Mouse (Mus musculus) liver, embryonic 15.5 days (tissue): ENCODE measurements around the gene Smim13. TPM values are rescaled to one million over a fixed set of nuclear protein-coding genes. Genes with fewer than 3 reads are reported as not detected.
A peak's percentile ranks its signal among the peaks of the same experiment; 100 is the strongest.

Experiments
- ATAC-seq: fragments of 200-750 bp; cut with Nextera tagmentation; 2 replicates; pipeline ENCODE4 v1.8.0; 2017; ENCODE audit warnings: moderate number of reproducible peaks, mild to moderate bottlenecking, moderate library complexity; ENCODE audit not compliant: insufficient read depth
- H3K27ac ChIP-seq: fragments of 300-500 bp; sonication (generic); replicated peaks from 2 replicates; pipeline ENCODE4 v1.5.1; 2015; ENCODE audit warnings: mild to moderate bottlenecking, inconsistent platforms
- H3K27me3 ChIP-seq: fragments of 300-500 bp; sonication (generic); 2 replicates; pipeline ENCODE4 v1.6.1; 2015; ENCODE audit warnings: mild to moderate bottlenecking, inconsistent platforms
- H3K36me3 ChIP-seq: fragments of 300-500 bp; sonication (generic); replicated peaks from 2 replicates; pipeline ENCODE4 v1.6.1; 2015; ENCODE audit warnings: moderate library complexity, mild to moderate bottlenecking, inconsistent platforms
- H3K4me1 ChIP-seq: fragments of 300-500 bp; sonication (generic); replicated peaks from 2 replicates; pipeline ENCODE4 v1.6.1; 2015; ENCODE audit warnings: inconsistent platforms
- H3K4me2 ChIP-seq: fragments of 300-500 bp; sonication (generic); 2 replicates; pipeline ENCODE4 v1.6.1; 2015; ENCODE audit warnings: moderate library complexity, mild to moderate bottlenecking, inconsistent platforms
- H3K4me3 ChIP-seq: fragments of 300-500 bp; sonication (generic); replicated peaks from 2 replicates; pipeline ENCODE4 v1.5.1; 2015; ENCODE audit warnings: mild to moderate bottlenecking, inconsistent platforms
- H3K9ac ChIP-seq: fragments of 300-500 bp; sonication (generic); 2 replicates; pipeline ENCODE4 v1.6.1; 2015; ENCODE audit warnings: moderate library complexity, mild to moderate bottlenecking, inconsistent platforms
- H3K9me3 ChIP-seq: fragments of 300-500 bp; sonication (generic); replicated peaks from 2 replicates; pipeline ENCODE4 v1.6.1; 2016; ENCODE audit warnings: inconsistent platforms
- WGBS: fragments of 180-500 bp; shearing (Covaris S2); methylation state at CpG from one replicate; pipeline ENCODE4 v1.1.7; 2015; ENCODE audit warnings: mixed read lengths; ENCODE audit not compliant: insufficient replicate concordance; 5-methylcytosine and 5-hydroxymethylcytosine counted together
- polyA plus RNA-seq: library from polyadenylated mRNA; unstranded; fragments of >200 nt; fragmentation: Nextera tagmentation; extraction: Ambion mirVana; gene quantifications from 2 replicates; pipeline ENCODE4 v1.2.1, GENCODE M21; 2015

Gene Smim13
- polyA plus RNA-seq, 1 experiment from 2014 or later, result 4.1 TPM

DNA sequence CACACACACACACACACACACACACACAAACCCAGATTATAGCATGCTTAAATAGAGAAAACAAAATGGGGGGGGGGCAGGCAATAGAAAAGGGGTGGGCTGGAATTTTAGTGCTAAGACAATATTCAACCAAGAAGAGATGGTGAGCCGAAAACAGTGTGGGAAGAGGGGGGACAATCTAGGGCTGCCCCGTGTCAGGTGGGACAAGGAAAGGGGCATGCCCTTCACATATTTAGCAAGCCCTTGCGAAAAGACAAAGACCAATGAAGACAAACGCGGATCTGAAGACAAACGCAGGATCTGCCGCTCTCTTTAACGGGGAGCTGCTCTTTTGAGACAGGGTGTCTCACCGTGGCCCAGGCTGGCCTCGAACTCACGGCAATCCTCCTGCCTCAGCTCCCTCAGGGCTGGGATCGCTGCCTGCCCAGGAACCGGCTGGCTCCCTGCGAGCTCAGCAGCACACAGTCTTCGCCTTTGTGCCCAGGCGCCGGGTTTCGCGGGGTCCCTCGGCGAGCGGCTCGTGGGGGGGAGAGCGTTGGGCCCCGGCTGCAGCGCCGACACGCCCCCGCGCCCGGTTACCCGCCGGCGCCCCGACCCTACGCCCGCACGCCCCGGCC, 29.8 kb upstream of the Smim13 start:
- ATAC-seq, result peak; percentile 5; the same call in 1 of the 2 replicates
- Histone ChIP-seq H3K4me2 (peak overlapping the region; percentile 72), H3K27me3 (peaks cover 23% of the 10 kb centered on the region), H3K9ac (peak overlapping the region; percentile 50), H3K27ac (no peak overlapping the region; the same call in 1 of the 2 replicates), H3K4me1 (peaks cover 10% of the 10 kb centered on the region; the same call in 1 of the 2 replicates), H3K9me3 (no peaks in the 10 kb centered on the region), H3K4me3 (peak overlapping the region; percentile 60), H3K36me3 (no peaks in the 10 kb centered on the region)
- WGBS, result 6% methylated on average over 39 of the region's 39 CpGs

DNA sequence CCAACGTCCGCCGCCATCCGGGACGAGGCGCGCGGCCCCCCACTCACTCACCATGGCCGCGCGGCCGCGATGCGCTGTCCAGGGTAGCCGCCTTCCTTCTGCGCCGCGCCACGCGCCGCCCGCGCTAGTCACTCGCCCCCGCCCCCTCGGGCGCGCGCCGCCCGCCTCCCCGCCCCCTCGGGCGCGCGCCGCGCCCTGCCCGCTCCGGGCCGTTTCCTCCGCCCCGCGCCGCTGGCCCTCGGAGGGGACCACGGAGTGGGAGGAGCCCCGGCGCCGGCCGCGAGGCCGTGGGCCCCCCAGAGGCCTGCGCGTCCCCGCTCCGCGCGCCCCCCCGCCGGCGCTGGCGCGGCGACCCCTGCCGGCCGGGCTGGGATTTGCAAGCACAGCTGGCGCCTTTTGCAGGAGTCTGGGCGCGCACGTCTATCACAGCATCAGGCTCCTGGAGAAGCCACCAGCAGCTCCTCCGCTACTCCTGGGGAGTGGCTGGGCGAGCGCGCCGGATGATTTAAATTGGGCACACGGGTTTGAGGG, 29.3 kb upstream of the Smim13 start, which contains the start of gene Elovl2:
Gene Elovl2 (minus strand): TSS at position 102 of the 531 bp plus-strand sequence.
- Histone ChIP-seq H3K27me3 (peaks cover 23% of the 10 kb centered on the region), H3K4me2 (peak within 1 kb of the TSS; percentile 72), H3K9ac (peak within 1 kb of the TSS; percentile 50), H3K4me1 (peaks cover 10% of the 10 kb centered on the region; the same call in 1 of the 2 replicates), H3K36me3 (no peaks in the 10 kb centered on the region), H3K4me3 (peak within 1 kb of the TSS; percentile 60), H3K27ac (no peak within 1 kb of the TSS; the same call in 1 of the 2 replicates), H3K9me3 (no peaks in the 10 kb centered on the region)
- peak; percentile 84 for ATAC-seq
- 2% methylated on average over 76 of the region's 77 CpGs for WGBS

DNA sequence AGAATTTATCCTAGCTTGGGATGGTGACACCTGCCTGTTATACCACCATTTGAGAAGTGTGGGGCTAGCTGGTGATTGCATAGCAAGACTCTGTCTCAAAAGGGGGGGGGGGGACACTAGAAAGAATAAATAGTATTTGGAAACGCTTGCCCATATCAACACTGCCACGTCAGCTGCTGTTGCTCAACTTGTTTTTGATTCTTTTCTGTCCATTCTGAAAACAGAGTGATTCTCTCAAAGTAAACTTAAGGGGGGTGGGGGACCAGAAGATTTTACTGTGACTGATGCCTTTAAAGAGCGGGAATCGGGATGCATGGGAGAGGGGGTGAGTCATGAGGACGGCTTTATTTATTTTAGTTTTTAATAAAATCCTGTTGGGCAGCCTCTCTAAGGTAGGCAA, 23.1 kb upstream of the Smim13 start:
- Histone ChIP-seq H3K4me2 (no peak overlapping the region), H3K27ac (no peak overlapping the region)
- WGBS, result 48% methylated on average over 5 of the region's 5 CpGs

DNA sequence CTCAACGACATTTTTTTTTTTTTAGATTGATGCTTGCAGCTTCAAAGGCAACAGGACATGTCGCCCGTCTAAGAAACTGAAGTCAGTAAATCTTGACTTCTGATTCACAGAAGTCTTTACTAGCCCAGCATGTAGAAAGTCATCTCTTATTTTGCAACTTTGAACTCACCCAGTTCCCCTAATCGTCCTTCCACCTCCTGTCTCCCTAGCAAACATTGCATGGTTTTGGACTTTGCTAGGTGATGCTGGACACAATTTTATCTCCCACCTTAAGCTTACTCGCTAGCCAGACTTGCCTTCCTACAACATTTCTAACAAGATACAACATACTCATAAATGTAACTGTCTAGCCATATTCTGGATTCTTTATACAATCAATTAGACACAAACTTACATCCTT, 21.6 kb upstream of the Smim13 start:
- ATAC-seq, result no peak
- Histone ChIP-seq H3K36me3 (no peaks in the 10 kb centered on the region), H3K9ac (no peak overlapping the region), H3K27me3 (no peaks in the 10 kb centered on the region), H3K9me3 (no peaks in the 10 kb centered on the region), H3K4me1 (no peaks in the 10 kb centered on the region), H3K27ac (no peak overlapping the region), H3K4me2 (no peak overlapping the region), H3K4me3 (no peak overlapping the region)
- 52% methylated on average over 5 of the region's 5 CpGs for WGBS

More for the DNA sequence above, 23.1 kb upstream of the Smim13 start:
- Histone ChIP-seq H3K9me3 (no peaks in the 10 kb centered on the region), H3K4me3 (no peak overlapping the region), H3K36me3 (no peaks in the 10 kb centered on the region), H3K27me3 (no peaks in the 10 kb centered on the region), H3K4me1 (no peaks in the 10 kb centered on the region), H3K9ac (no peak overlapping the region)
- no peak for ATAC-seq

DNA sequence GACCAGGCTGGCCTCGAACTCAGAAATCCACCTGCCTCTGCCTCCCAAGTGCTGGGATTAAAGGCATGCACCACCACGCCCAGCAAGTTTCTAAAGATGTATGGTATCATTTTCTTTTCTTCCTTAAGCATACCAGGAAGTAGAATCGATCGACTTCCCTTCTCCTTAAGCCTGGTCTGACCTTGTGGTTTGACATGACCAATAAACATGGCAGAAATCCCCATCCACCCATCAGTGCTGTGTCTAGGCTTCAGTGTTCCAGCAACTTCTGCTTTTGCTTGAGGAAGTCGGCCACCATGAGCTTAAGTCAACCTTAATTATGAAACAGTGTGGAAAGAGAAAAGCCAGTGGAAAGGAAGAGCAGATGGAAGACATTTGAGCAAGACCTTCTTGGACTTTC, 19.4 kb upstream of the Smim13 start:
- ATAC-seq, result no peak
- no peaks in the 10 kb centered on the region for H3K27me3 ChIP-seq
- H3K9ac ChIP-seq, result no peak overlapping the region
- H3K4me1 ChIP-seq, result peaks cover 7% of the 10 kb centered on the region
- H3K4me3 ChIP-seq, result no peak overlapping the region
- H3K36me3 ChIP-seq, result no peaks in the 10 kb centered on the region
- no peaks in the 10 kb centered on the region for H3K9me3 ChIP-seq
- WGBS, result 27% methylated on average over 5 of the region's 5 CpGs
- H3K27ac ChIP-seq, result no peak overlapping the region
- H3K4me2 ChIP-seq, result no peak overlapping the region

DNA sequence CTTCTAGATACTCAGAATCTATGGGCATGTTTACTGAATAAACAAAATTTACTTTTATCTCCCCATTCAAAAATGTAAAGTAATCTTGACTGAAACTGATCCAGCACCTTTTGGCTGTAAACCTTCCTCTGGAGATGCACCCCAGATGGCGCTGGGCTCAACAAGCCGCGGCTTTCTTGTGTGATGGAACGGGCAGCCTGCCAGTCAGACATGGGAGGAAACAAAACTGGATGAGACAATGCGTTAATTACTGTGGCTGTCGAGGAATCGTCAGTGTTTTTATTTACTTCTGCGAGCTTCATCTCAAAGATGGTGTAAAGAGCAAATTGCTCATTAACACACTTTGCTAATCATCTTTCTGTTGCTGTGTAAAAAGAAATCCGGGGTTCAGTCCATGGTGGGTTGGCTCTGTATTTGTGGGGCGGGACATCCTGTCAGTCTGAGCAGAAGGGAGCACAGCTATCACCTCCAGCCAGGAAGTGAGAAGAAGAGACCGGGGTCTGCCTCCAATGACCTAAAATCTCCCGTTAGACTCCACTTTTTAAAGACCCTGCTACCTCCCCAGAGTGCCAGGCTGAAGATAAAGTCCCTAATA, 18.2 kb upstream of the Smim13 start:
- Histone ChIP-seq H3K27ac (no peak overlapping the region), H3K4me3 (no peak overlapping the region), H3K4me1 (peaks cover 7% of the 10 kb centered on the region), H3K4me2 (no peak overlapping the region), H3K9me3 (no peaks in the 10 kb centered on the region), H3K36me3 (no peaks in the 10 kb centered on the region), H3K27me3 (no peaks in the 10 kb centered on the region), H3K9ac (no peak overlapping the region)
- ATAC-seq, result no peak
- WGBS, result 73% methylated on average over 12 of the region's 12 CpGs

DNA sequence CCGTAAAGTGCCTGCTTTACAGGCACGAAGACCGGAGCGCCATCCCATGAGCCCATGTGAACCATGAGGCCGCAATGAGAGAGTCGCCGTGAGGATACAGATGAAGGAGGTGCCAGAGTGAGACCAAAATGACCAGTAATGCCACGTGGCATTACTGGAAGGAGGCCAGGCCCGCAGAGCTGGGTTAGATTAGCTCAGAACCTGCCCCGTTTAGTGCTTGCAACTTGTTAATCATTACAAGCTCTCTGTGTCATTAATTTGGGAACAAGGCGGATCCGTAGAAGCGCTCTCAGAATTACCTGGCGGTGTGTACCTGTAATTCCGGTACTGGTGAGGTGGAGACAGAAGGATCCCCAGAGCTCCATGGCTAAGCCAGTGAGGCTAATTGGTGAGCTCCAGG, 17.4 kb upstream of the Smim13 start:
- Histone ChIP-seq H3K4me2 (no peak overlapping the region), H3K4me3 (no peak overlapping the region), H3K4me1 (peaks cover 7% of the 10 kb centered on the region), H3K27ac (no peak overlapping the region), H3K36me3 (no peaks in the 10 kb centered on the region), H3K9me3 (no peaks in the 10 kb centered on the region), H3K9ac (no peak overlapping the region), H3K27me3 (no peaks in the 10 kb centered on the region)
- WGBS, result 79% methylated on average over 15 of the region's 15 CpGs
- no peak for ATAC-seq

DNA sequence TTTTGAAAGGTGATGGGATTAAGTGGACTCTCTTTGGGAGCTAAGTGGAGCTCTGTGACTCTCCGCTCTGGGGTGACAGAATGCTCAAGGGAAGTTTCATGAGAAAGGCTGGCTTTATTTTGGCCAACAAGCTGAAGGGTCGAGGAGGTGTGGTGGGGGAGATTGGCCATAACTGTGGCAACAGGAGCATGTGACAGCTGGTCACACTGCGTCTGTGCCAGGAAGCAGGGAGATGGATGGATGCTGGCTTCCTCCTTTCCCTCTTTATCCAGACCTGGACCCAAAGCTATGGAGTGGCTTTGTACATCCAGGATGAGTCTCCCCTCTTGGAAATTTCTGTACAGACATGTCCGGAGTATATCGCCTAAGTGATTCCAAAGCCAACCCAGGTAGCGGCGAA, 16.4 kb upstream of the Smim13 start:
- Histone ChIP-seq H3K4me2 (no peak overlapping the region), H3K27ac (no peak overlapping the region), H3K9ac (no peak overlapping the region), H3K4me3 (no peak overlapping the region), H3K9me3 (no peaks in the 10 kb centered on the region), H3K36me3 (no peaks in the 10 kb centered on the region), H3K27me3 (no peaks in the 10 kb centered on the region), H3K4me1 (peaks cover 7% of the 10 kb centered on the region)
- ATAC-seq, result no peak
- WGBS, result 63% methylated on average over 7 of the region's 7 CpGs

DNA sequence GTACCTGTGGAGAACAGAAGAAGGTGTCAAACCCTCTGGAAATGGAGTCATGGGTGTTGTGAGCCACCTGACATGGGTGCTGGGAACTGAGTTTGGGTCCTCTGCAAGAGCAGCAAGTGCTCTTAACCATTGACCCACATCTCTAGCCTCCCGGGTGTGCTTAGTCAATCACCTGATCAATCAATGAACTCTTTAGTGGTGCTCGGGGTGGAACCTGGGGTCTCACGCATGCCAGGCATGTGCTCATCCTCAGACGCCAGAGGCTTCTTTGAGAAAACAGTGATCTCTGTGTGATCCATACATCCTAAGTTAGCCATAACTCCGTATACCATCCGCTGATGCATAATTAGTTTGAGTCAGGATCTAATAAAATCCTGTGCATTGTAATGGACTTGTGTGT, 14.5 kb upstream of the Smim13 start:
- no peak overlapping the region for H3K4me2 ChIP-seq
- H3K27ac ChIP-seq, result no peak overlapping the region
- 58% methylated on average over 6 of the region's 6 CpGs for WGBS

DNA sequence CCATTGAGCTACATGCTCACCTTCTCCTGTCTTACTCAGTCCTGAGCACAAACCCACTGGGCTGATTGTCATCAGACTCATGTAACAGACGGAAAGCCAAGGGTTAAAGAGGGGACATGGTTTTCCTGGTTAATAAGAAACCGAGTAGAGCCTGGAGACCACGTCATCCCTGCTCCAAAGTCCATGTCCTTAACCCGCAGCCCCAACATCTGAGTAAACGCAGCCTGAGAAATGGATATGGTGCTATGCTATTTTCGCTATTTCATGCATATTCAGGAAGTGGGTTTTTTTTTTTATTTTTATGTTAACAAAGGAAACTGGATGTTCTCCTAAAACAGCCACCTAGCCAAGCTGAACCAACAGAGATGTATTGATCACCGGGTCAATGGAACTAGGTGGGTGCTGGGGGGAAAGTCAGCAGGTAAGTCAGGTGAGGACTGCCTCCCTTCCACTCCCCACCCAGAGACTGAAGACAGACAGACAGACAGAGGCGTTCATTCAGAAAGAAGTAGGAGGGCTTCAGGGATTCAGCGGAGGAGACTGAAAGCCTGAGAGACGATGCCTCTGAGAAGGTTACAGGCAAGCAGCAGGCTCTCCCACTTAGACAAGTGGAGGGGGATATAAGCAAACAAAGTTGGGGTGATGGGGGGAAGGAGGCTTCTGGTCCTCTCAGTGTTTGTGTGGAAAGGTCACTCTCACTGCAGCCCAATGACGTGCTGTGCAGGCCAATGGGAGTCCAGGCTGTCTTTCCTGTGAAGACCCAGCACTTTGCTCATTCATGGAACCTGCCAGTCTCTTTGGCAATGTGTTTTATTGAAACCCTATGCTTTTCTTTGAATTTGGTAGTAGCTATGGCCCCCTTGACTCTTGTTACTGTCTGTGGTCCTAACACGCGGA, 13.6 kb upstream of the Smim13 start:
- Histone ChIP-seq H3K9ac (0 out of 2 replicates have a peak overlapping the region, but pooled peaks have one; percentile 2), H3K4me2 (peak overlapping the region; percentile 45; the same call in 1 of the 2 replicates), H3K4me3 (peak overlapping the region; percentile 43), H3K27ac (peak overlapping the region; percentile 76), H3K36me3 (no peaks in the 10 kb centered on the region), H3K9me3 (no peaks in the 10 kb centered on the region), H3K4me1 (peaks cover 7% of the 10 kb centered on the region), H3K27me3 (peaks cover 4% of the 10 kb centered on the region; the same call in 1 of the 2 replicates)
- peak; percentile 57 for ATAC-seq
- WGBS, result 47% methylated on average over 13 of the region's 13 CpGs

More for the DNA sequence above, 14.5 kb upstream of the Smim13 start:
- Histone ChIP-seq H3K9me3 (no peaks in the 10 kb centered on the region), H3K4me1 (peaks cover 7% of the 10 kb centered on the region), H3K27me3 (peaks cover 3% of the 10 kb centered on the region; the same call in 1 of the 2 replicates), H3K4me3 (no peak overlapping the region), H3K9ac (no peak overlapping the region), H3K36me3 (no peaks in the 10 kb centered on the region)
- no peak for ATAC-seq
